Mouse (Mus musculus) stomach, embryonic 14.5 days (tissue): ENCODE data around the gene Zfp37. TPM values are rescaled to one million over a fixed set of nuclear protein-coding genes. Genes with fewer than 3 reads are reported as not detected.

Source experiments
- ATAC-seq: fragments of 200-750 bp; cut with Nextera tagmentation; 2 replicates; pipeline ENCODE4 v1.8.0; 2017; ENCODE audit warnings: low read depth, moderate TSS enrichment; ENCODE audit not compliant: insufficient number of reproducible peaks, insufficient read depth, low FRiP score
- H3K27ac ChIP-seq: fragments of 300-500 bp; sonication (generic); 2 replicates; pipeline ENCODE4 v1.5.1; 2014; ENCODE audit warnings: mild to moderate bottlenecking, low read length, moderate library complexity, mixed read lengths
- H3K27me3 ChIP-seq: fragments of 300-500 bp; sonication (generic); 2 replicates; pipeline ENCODE4 v1.6.1; 2014; ENCODE audit warnings: low read length, control low read depth, mixed read lengths; ENCODE audit not compliant: control insufficient read depth, insufficient read depth
- H3K36me3 ChIP-seq: fragments of 300-500 bp; sonication (generic); 2 replicates; pipeline ENCODE4 v1.6.1; 2014; ENCODE audit warnings: mild to moderate bottlenecking, control low read depth, low read length, moderate library complexity, mixed read lengths; ENCODE audit not compliant: control insufficient read depth, insufficient read depth
- H3K4me1 ChIP-seq: fragments of 300-500 bp; sonication (generic); 2 replicates; pipeline ENCODE4 v1.6.1; 2014; ENCODE audit warnings: low read length, control low read depth, mixed read lengths; ENCODE audit not compliant: control insufficient read depth, insufficient read depth
- H3K4me2 ChIP-seq: fragments of 300-500 bp; sonication (generic); replicated peaks from 2 replicates; pipeline ENCODE4 v1.6.1; 2014; ENCODE audit warnings: low read depth, low read length, control low read depth
- H3K4me3 ChIP-seq: fragments of 300-500 bp; sonication (generic); 2 replicates; pipeline ENCODE4 v1.5.1; 2014; ENCODE audit warnings: low read depth, low read length, control low read depth
- H3K9ac ChIP-seq: fragments of 300-500 bp; sonication (generic); replicated peaks from 2 replicates; pipeline ENCODE4 v1.6.1; 2014; ENCODE audit warnings: low read depth, mild to moderate bottlenecking, control low read depth, low read length, moderate library complexity, mixed read lengths
- H3K9me3 ChIP-seq: fragments of 300-500 bp; sonication (generic); 2 replicates; pipeline ENCODE4 v1.6.1; 2016; ENCODE audit warnings: low read depth, low read length, control low read depth; ENCODE audit not compliant: control insufficient read depth
- WGBS: fragments of 180-500 bp; shearing (Covaris S2); extraction: QIAGEN DNeasy Blood & Tissue Kit; methylation state at CpG from one replicate; pipeline ENCODE4 v1.1.7; 2014; 5-methylcytosine and 5-hydroxymethylcytosine counted together
- polyA plus RNA-seq: library from polyadenylated mRNA; unstranded; fragments of >200 nt; fragmentation: Nextera tagmentation; extraction: Ambion mirVana; gene quantifications from 2 replicates; pipeline ENCODE4 v1.2.1, GENCODE M21; 2014

The Zfp37 gene
- polyA plus RNA-seq, 1 experiment from 2014 or later, result 14.6 TPM

GRCm38 (mm10) chr4:62265154-62265836 is 34.4 kb upstream of the Zfp37 start:
- Histone ChIP-seq H3K4me3 (no peak overlapping the region), H3K27me3 (no peaks in the 10 kb centered on the region), H3K27ac (no peak overlapping the region), H3K4me1 (no peaks in the 10 kb centered on the region), H3K36me3 (no peaks in the 10 kb centered on the region), H3K9me3 (no peaks in the 10 kb centered on the region), H3K9ac (no peak overlapping the region), H3K4me2 (no peak overlapping the region)
- no peak for ATAC-seq
- 61% methylated on average over 10 of the region's 10 CpGs for WGBS

GRCm38 (mm10) chr4:62263133-62263844 is 32.4 kb upstream of the Zfp37 start:
- H3K27ac ChIP-seq, result no peak overlapping the region
- no peak overlapping the region for H3K9ac ChIP-seq
- no peaks in the 10 kb centered on the region for H3K27me3 ChIP-seq
- H3K4me3 ChIP-seq, result no peak overlapping the region
- 31% methylated on average over 7 of the region's 7 CpGs for WGBS
- no peak overlapping the region for H3K4me2 ChIP-seq
- H3K36me3 ChIP-seq, result no peaks in the 10 kb centered on the region
- no peaks in the 10 kb centered on the region for H3K4me1 ChIP-seq
- ATAC-seq, result no peak; the same call in 1 of the 2 replicates
- H3K9me3 ChIP-seq, result no peaks in the 10 kb centered on the region

GRCm38 (mm10) chr4:62262276-62262675 is 31.4 kb upstream of the Zfp37 start, which contains the start of gene Slc31a2:
Slc31a2 (plus strand) TSS chr4:62262562.
- Histone ChIP-seq H3K4me1 (no peaks in the 10 kb centered on the region), H3K27me3 (no peaks in the 10 kb centered on the region), H3K27ac (no peak within 1 kb of the TSS), H3K9me3 (no peaks in the 10 kb centered on the region), H3K36me3 (no peaks in the 10 kb centered on the region), H3K4me2 (no peak within 1 kb of the TSS), H3K9ac (no peak within 1 kb of the TSS), H3K4me3 (no peak within 1 kb of the TSS)
- ATAC-seq, result no peak
- 46% methylated on average over 2 of the region's 2 CpGs for WGBS

GRCm38 (mm10) chr4:62256931-62257330 is 26.1 kb upstream of the Zfp37 start:
- H3K4me3 ChIP-seq, result no peak overlapping the region
- H3K4me1 ChIP-seq, result no peaks in the 10 kb centered on the region
- no peak overlapping the region for H3K27ac ChIP-seq
- no peak for ATAC-seq
- H3K36me3 ChIP-seq, result no peaks in the 10 kb centered on the region
- H3K9me3 ChIP-seq, result no peaks in the 10 kb centered on the region
- no peak overlapping the region for H3K9ac ChIP-seq
- no peak overlapping the region for H3K4me2 ChIP-seq
- H3K27me3 ChIP-seq, result no peaks in the 10 kb centered on the region
- 22% methylated on average over 8 of the region's 8 CpGs for WGBS

GRCm38 (mm10) chr4:62254551-62254950 is 23.7 kb upstream of the Zfp37 start:
- Histone ChIP-seq H3K27ac (no peak overlapping the region), H3K4me1 (no peaks in the 10 kb centered on the region), H3K27me3 (no peaks in the 10 kb centered on the region), H3K4me3 (no peak overlapping the region), H3K9me3 (no peaks in the 10 kb centered on the region), H3K9ac (no peak overlapping the region), H3K36me3 (no peaks in the 10 kb centered on the region), H3K4me2 (no peak overlapping the region)
- 65% methylated on average over 8 of the region's 8 CpGs for WGBS
- ATAC-seq, result no peak

GRCm38 (mm10) chr4:62251776-62252175 is 20.9 kb upstream of the Zfp37 start:
- 91% methylated on average over 4 of the region's 4 CpGs for WGBS
- H3K4me1 ChIP-seq, result no peaks in the 10 kb centered on the region

GRCm38 (mm10) chr4:62250896-62251544 is 20.2 kb upstream of the Zfp37 start:
- no peak overlapping the region for H3K4me3 ChIP-seq
- H3K9me3 ChIP-seq, result no peaks in the 10 kb centered on the region
- H3K27ac ChIP-seq, result no peak overlapping the region
- H3K9ac ChIP-seq, result no peak overlapping the region
- no peaks in the 10 kb centered on the region for H3K4me1 ChIP-seq
- H3K27me3 ChIP-seq, result no peaks in the 10 kb centered on the region
- WGBS, result 41% methylated on average over 3 of the region's 3 CpGs
- no peak overlapping the region for H3K4me2 ChIP-seq
- ATAC-seq, result no peak
- H3K36me3 ChIP-seq, result no peaks in the 10 kb centered on the region

More at GRCm38 (mm10) chr4:62251776-62252175, 20.9 kb upstream of the Zfp37 start:
- Histone ChIP-seq H3K4me3 (no peak overlapping the region), H3K36me3 (no peaks in the 10 kb centered on the region), H3K27me3 (no peaks in the 10 kb centered on the region), H3K9ac (no peak overlapping the region), H3K27ac (no peak overlapping the region), H3K9me3 (no peaks in the 10 kb centered on the region), H3K4me2 (no peak overlapping the region)
- no peak for ATAC-seq

- ATAC-seq, result no peak
- no peak overlapping the region for H3K4me2 ChIP-seq
- no peak overlapping the region for H3K4me3 ChIP-seq
- no peaks in the 10 kb centered on the region for H3K9me3 ChIP-seq
- 35% methylated on average over 4 of the region's 4 CpGs for WGBS
- no peak overlapping the region for H3K27ac ChIP-seq
- H3K36me3 ChIP-seq, result no peaks in the 10 kb centered on the region
- no peaks in the 10 kb centered on the region for H3K27me3 ChIP-seq
- no peaks in the 10 kb centered on the region for H3K4me1 ChIP-seq
- no peak overlapping the region for H3K9ac ChIP-seq
These were observed 17.5 kb upstream of the Zfp37 start for GRCm38 (mm10) chr4:62248328-62248727.
